Mouse (Mus musculus): ENCODE data around the gene Lamb2. TPM values are rescaled to one million over a fixed set of nuclear protein-coding genes. Genes with fewer than 3 reads are reported as not detected.

The Lamb2 gene
- polyA plus RNA-seq, 1 experiment from 2014 or later = 54.8 TPM

DNA sequence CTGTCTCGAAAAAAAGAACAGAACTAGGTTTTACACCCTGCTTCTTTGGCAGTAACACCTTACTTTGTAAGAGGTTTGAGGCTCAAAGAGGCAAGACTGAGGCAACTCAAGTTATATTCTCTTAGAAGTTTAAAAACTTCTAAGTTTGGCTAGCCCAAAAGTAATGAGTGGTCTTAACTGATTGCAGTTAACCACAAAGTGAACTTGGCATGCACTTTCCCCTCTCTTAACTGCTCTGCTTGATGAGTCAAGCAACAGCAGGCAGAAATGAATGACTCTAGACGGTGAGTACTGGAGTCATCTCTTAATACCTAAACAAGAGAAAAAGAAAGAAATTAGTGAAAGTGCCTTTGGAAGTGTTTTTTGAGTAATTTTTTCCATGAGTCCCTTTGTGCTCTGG lies 42.1 kb downstream of the Lamb2 start:
- Histone ChIP-seq H3K27me3 (replicated peaks; ENCODE audit: insufficient read depth, low read length) (no peaks in the 10 kb centered on the region), H3K9ac (replicated peaks; ENCODE audit: low read depth) (no peak overlapping the region), H3K4me3 (ENCODE audit: low read depth, low read length) (no peak overlapping the region), H3K36me3 (ENCODE audit: insufficient read depth, low read length) (no peaks in the 10 kb centered on the region), H3K4me1 (ENCODE audit: insufficient read depth, low read depth, low read length) (no peaks in the 10 kb centered on the region), H3K4me2 (replicated peaks; ENCODE audit: low read depth, low read length) (no peak overlapping the region), H3K9me3 (ENCODE audit: low read length) (no peaks in the 10 kb centered on the region), H3K27ac (ENCODE audit: low read length) (no peak overlapping the region)
- TF ChIP-seq EP300 (IDR thresholded peaks at IDR 0.05) (no peak), CTCF (IDR thresholded peaks at IDR 0.05) (no peak)
- ATAC-seq (no peak), DNase-seq (ENCODE audit: low spot score) (peak; percentile 32)
- WGBS = 60% methylated on average over 2 of the region's 2 CpGs

DNA sequence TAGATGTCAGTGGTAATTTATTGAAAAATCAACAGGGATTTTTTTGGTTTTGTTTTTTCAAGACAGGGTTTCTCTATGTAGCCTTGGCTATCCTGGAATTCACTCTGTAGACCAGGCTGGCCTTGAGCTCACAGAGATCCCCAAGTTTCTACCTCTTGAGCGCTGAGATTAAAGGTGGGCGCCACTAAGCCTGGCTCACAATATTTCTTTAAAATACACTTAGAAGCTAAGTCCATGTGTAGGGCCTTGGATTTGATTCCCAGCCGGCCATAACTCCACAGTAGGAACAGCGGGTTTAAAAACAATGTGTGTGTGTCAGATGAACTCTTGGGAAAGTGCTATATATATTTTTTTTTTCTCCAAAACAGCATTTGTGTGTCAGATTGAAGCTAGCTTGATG lies 43.8 kb downstream of the Lamb2 start:
- Histone ChIP-seq H3K27ac (ENCODE audit: low read length) (no peak overlapping the region), H3K4me2 (replicated peaks; ENCODE audit: low read depth, low read length) (no peak overlapping the region), H3K36me3 (ENCODE audit: insufficient read depth, low read length) (no peaks in the 10 kb centered on the region), H3K27me3 (replicated peaks; ENCODE audit: insufficient read depth, low read length) (no peaks in the 10 kb centered on the region), H3K9ac (replicated peaks; ENCODE audit: low read depth) (no peak overlapping the region), H3K4me3 (ENCODE audit: low read depth, low read length) (no peak overlapping the region), H3K9me3 (ENCODE audit: low read length) (no peaks in the 10 kb centered on the region), H3K4me1 (ENCODE audit: insufficient read depth, low read depth, low read length) (no peaks in the 10 kb centered on the region)
- TF ChIP-seq CTCF (IDR thresholded peaks at IDR 0.05) = no peak
- no peak for TF ChIP-seq EP300 (IDR thresholded peaks at IDR 0.05)
- DNase-seq (ENCODE audit: low spot score) = no peak
- ATAC-seq = no peak
- WGBS = 96% methylated on average over 4 of the region's 4 CpGs

DNA sequence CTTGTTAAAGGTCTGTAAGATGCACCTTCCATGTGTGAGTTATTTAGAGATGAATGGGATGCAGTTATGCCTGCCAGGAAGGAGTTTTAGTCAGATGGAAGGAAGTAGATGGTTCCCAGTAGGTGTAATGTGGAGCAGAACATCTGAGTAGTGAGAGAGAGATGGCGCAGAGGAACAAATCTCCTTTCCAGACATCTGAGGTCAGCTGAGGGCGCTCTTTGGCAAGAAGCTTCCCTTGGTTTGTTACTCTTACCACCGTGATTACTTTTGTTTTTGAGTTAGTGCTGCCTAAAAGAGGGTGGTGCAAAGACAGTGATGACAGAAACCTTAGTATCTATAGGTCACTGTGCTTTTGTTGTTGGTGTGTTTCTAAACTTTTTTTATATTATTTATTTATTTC lies 45.9 kb downstream of the Lamb2 start:
- Histone ChIP-seq H3K36me3 (ENCODE audit: insufficient read depth, low read length) (peaks cover 9% of the 10 kb centered on the region; the same call in 1 of the 2 replicates), H3K27me3 (replicated peaks; ENCODE audit: insufficient read depth, low read length) (no peaks in the 10 kb centered on the region), H3K9me3 (ENCODE audit: low read length) (no peaks in the 10 kb centered on the region), H3K9ac (replicated peaks; ENCODE audit: low read depth) (no peak overlapping the region), H3K4me1 (ENCODE audit: insufficient read depth, low read depth, low read length) (no peaks in the 10 kb centered on the region), H3K27ac (ENCODE audit: low read length) (no peak overlapping the region), H3K4me2 (replicated peaks; ENCODE audit: low read depth, low read length) (no peak overlapping the region), H3K4me3 (ENCODE audit: low read depth, low read length) (no peak overlapping the region)
- TF ChIP-seq EP300 (IDR thresholded peaks at IDR 0.05) = no peak
- no peak; the same call in 1 of the 2 replicates for TF ChIP-seq CTCF (IDR thresholded peaks at IDR 0.05)
- no peak for DNase-seq (ENCODE audit: low spot score)
- no peak for ATAC-seq
- 72% methylated on average over 3 of the region's 3 CpGs for WGBS

DNA sequence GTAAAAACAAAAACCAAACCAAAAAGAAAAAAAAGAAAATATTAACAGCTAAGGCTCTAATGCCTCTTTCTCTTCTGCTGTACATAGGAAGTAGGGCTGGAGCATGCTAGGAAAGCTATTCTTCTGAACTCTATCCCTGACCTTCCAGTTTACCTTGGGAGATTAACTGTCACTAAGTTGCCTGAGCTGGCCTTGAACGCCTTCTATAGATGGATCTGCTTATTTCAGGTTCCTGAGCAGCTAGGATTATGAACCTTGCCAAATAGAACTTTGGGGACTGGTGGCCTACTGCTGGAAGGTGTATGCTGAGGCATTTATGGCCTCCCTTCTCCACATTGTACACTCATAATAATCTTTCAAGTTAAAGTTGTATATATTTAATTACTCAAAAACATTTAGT lies 51.4 kb downstream of the Lamb2 start:
- Histone ChIP-seq H3K27ac (ENCODE audit: low read length) (no peak overlapping the region), H3K4me1 (ENCODE audit: insufficient read depth, low read depth, low read length) (no peaks in the 10 kb centered on the region), H3K4me3 (ENCODE audit: low read depth, low read length) (no peak overlapping the region), H3K4me2 (replicated peaks; ENCODE audit: low read depth, low read length) (no peak overlapping the region), H3K36me3 (ENCODE audit: insufficient read depth, low read length) (peaks cover 46% of the 10 kb centered on the region; the same call in 1 of the 2 replicates), H3K27me3 (replicated peaks; ENCODE audit: insufficient read depth, low read length) (no peaks in the 10 kb centered on the region), H3K9ac (replicated peaks; ENCODE audit: low read depth) (no peak overlapping the region), H3K9me3 (ENCODE audit: low read length) (no peaks in the 10 kb centered on the region)
- TF ChIP-seq CTCF (IDR thresholded peaks at IDR 0.05) (no peak), EP300 (IDR thresholded peaks at IDR 0.05) (no peak)
- DNase-seq (ENCODE audit: low spot score) = no peak
- ATAC-seq = no peak
- WGBS = 96% methylated on average over 1 of the region's 1 CpGs

DNA sequence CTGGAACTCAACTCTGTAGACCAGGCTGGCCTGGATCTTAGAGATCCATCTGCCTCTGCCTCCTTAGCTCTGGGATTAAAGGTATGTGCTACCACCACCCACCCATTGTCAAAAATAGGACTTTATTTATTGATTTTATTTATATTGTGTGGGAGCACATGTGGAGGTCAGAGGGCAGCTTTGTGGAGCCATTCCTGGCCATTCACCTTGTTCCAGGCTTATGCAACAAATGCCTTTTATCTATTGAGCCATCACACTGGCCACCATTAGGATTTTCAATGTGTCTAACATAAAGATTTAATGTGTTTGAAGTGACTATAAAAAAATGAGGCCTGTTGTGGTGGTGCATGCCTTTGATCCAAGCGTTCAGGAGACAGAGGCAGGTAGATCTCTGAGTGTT lies 52.0 kb downstream of the Lamb2 start:
- TF ChIP-seq EP300 (IDR thresholded peaks at IDR 0.05) = no peak
- no peak for TF ChIP-seq CTCF (IDR thresholded peaks at IDR 0.05)
- Histone ChIP-seq H3K27ac (ENCODE audit: low read length) (no peak overlapping the region), H3K9me3 (ENCODE audit: low read length) (no peaks in the 10 kb centered on the region), H3K36me3 (ENCODE audit: insufficient read depth, low read length) (peaks cover 47% of the 10 kb centered on the region; the same call in 1 of the 2 replicates), H3K4me1 (ENCODE audit: insufficient read depth, low read depth, low read length) (no peaks in the 10 kb centered on the region), H3K27me3 (replicated peaks; ENCODE audit: insufficient read depth, low read length) (no peaks in the 10 kb centered on the region), H3K4me3 (ENCODE audit: low read depth, low read length) (no peak overlapping the region), H3K9ac (replicated peaks; ENCODE audit: low read depth) (no peak overlapping the region), H3K4me2 (replicated peaks; ENCODE audit: low read depth, low read length) (no peak overlapping the region)
- DNase-seq (ENCODE audit: low spot score) (no peak), ATAC-seq (no peak)
- 98% methylated on average over 1 of the region's 1 CpGs for WGBS

Other genes starting within 250 kb of the Lamb2 start
- gene Dag1, start 215.8 kb upstream of the Lamb2 start, polyA plus RNA-seq (2015; fragmentation: Nextera tagmentation; extraction: Ambion mirVana) = 130 and 138 TPM in 2 replicates
- 15.8 and 18.3 TPM in 2 replicates for gene Nicn1, start 189.3 kb upstream of the Lamb2 start, polyA plus RNA-seq (2015; fragmentation: Nextera tagmentation; extraction: Ambion mirVana)
- 9.2 and 9.8 TPM in 2 replicates for gene Amt, start 182.9 kb upstream of the Lamb2 start, polyA plus RNA-seq (2015; fragmentation: Nextera tagmentation; extraction: Ambion mirVana)
- 582 and 634 TPM in 2 replicates for gene Rhoa, start 173.6 kb upstream of the Lamb2 start, polyA plus RNA-seq (2015; fragmentation: Nextera tagmentation; extraction: Ambion mirVana)
- gene Tcta, start 173.6 kb upstream of the Lamb2 start, polyA plus RNA-seq (2015; fragmentation: Nextera tagmentation; extraction: Ambion mirVana) = 92.9 and 93.1 TPM in 2 replicates
- gene Gpx1, start 140.8 kb upstream of the Lamb2 start, polyA plus RNA-seq (2015; fragmentation: Nextera tagmentation; extraction: Ambion mirVana) = 1,509 and 1,541 TPM in 2 replicates
- 61.4 and 66.4 TPM in 2 replicates for gene Usp4, start 131.9 kb upstream of the Lamb2 start, polyA plus RNA-seq (2015; fragmentation: Nextera tagmentation; extraction: Ambion mirVana)
- 0.35 and 0.49 TPM in 2 replicates for gene 1700102P08Rik, start 86.9 kb upstream of the Lamb2 start, polyA plus RNA-seq (2015; fragmentation: Nextera tagmentation; extraction: Ambion mirVana)
- gene Ccdc36, start 51.3 kb upstream of the Lamb2 start, polyA plus RNA-seq (2015; fragmentation: Nextera tagmentation; extraction: Ambion mirVana) = 0.31 and 0.56 TPM in 2 replicates
- gene BC048562, start 43.3 kb upstream of the Lamb2 start, polyA plus RNA-seq (2015; fragmentation: Nextera tagmentation; extraction: Ambion mirVana) = not detected in 2 replicates
- gene Ccdc71, start 19.2 kb upstream of the Lamb2 start, polyA plus RNA-seq (2015; fragmentation: Nextera tagmentation; extraction: Ambion mirVana) = 42.1 and 44.3 TPM in 2 replicates
- gene Klhdc8b, start 18.2 kb upstream of the Lamb2 start, polyA plus RNA-seq (2015; fragmentation: Nextera tagmentation; extraction: Ambion mirVana) = 60.5 and 77.6 TPM in 2 replicates
- gene Usp19, start 10.9 kb downstream of the Lamb2 start, polyA plus RNA-seq (2015; fragmentation: Nextera tagmentation; extraction: Ambion mirVana) = 37.1 and 39.4 TPM in 2 replicates
- 62.0 and 65.7 TPM in 2 replicates for gene Qars, start 28.0 kb downstream of the Lamb2 start, polyA plus RNA-seq (2015; fragmentation: Nextera tagmentation; extraction: Ambion mirVana)
- gene Qrich1, start 37.1 kb downstream of the Lamb2 start, polyA plus RNA-seq (2015; fragmentation: Nextera tagmentation; extraction: Ambion mirVana) = 58.1 and 58.3 TPM in 2 replicates
- 55.6 and 56.2 TPM in 2 replicates for gene Impdh2, start 80.5 kb downstream of the Lamb2 start, polyA plus RNA-seq (2015; fragmentation: Nextera tagmentation; extraction: Ambion mirVana)
- 65.7 and 66.3 TPM in 2 replicates for gene Ndufaf3, start 87.7 kb downstream of the Lamb2 start, polyA plus RNA-seq (2015; fragmentation: Nextera tagmentation; extraction: Ambion mirVana)
- 74.0 and 78.4 TPM in 2 replicates for gene Dalrd3, start 90.2 kb downstream of the Lamb2 start, polyA plus RNA-seq (2015; fragmentation: Nextera tagmentation; extraction: Ambion mirVana)
- gene Wdr6, start 99.0 kb downstream of the Lamb2 start, polyA plus RNA-seq (2015; fragmentation: Nextera tagmentation; extraction: Ambion mirVana) = 36.6 and 39.5 TPM in 2 replicates
- gene P4htm, start 117.9 kb downstream of the Lamb2 start, polyA plus RNA-seq (2015; fragmentation: Nextera tagmentation; extraction: Ambion mirVana) = 3.2 and 4.1 TPM in 2 replicates
- 31.1 and 33.2 TPM in 2 replicates for gene Arih2, start 169.7 kb downstream of the Lamb2 start, polyA plus RNA-seq (2015; fragmentation: Nextera tagmentation; extraction: Ambion mirVana)
- gene Slc25a20, start 182.4 kb downstream of the Lamb2 start, polyA plus RNA-seq (2015; fragmentation: Nextera tagmentation; extraction: Ambion mirVana) = 58.7 and 60.2 TPM in 2 replicates
- gene Prkar2a, start 209.6 kb downstream of the Lamb2 start, polyA plus RNA-seq (2015; fragmentation: Nextera tagmentation; extraction: Ambion mirVana) = 16.4 and 17.8 TPM in 2 replicates